Mouse (Mus musculus) naive thymus-derived CD4-positive, alpha-beta T cell, adult 2 months (primary cell): Measurements from ENCODE around the gene Gm11937.
"Not testable (repeated sequence)": the region's sequence is repeated elsewhere in the genome, so short reads cannot be mapped to it uniquely, and the experiment has no call there.

Experiments
- DNase-seq: peaks from one replicate; pipeline ENCODE4 v3.0.0-alpha.2; 2011; ENCODE audit warnings: low read depth

Gm11937 gene

GRCm38 (mm10) chr11:99610089-99610488 is at the start of gene Gm11937:
Gene Gm11937 (minus strand): TSS chr11:99610189.
- not testable (repeated sequence) for DNase-seq

- no peak for DNase-seq
Observed at GRCm38 (mm10) chr11:99659256-99659655, 49.3 kb upstream of the Gm11937 start.

GRCm38 (mm10) chr11:99658467-99659010 is 48.5 kb upstream of the Gm11937 start, which contains the start of gene Gm11563:
Gene Gm11563 (minus strand): TSS chr11:99658960.
- not testable (repeated sequence) for DNase-seq

- no peak for DNase-seq
Observed at GRCm38 (mm10) chr11:99657051-99657450, 47.1 kb upstream of the Gm11937 start.

- no peak for DNase-seq
Observed at GRCm38 (mm10) chr11:99650136-99650535, 40.1 kb upstream of the Gm11937 start, which contains the start of gene Gm11555. Gene Gm11555 (minus strand): TSS chr11:99650236.

GRCm38 (mm10) chr11:99646444-99646843 is 36.5 kb upstream of the Gm11937 start:
- DNase-seq: no peak

- DNase-seq: no peak
Observed at GRCm38 (mm10) chr11:99644351-99644750, 34.4 kb upstream of the Gm11937 start.

- not testable (repeated sequence) for DNase-seq
Observed at GRCm38 (mm10) chr11:99643635-99644139, 33.7 kb upstream of the Gm11937 start, which contains the start of gene Krtap4-7. Gene Krtap4-7 (minus strand): TSS chr11:99644089.

GRCm38 (mm10) chr11:99640926-99641325 is 30.9 kb upstream of the Gm11937 start:
- no peak for DNase-seq

GRCm38 (mm10) chr11:99637086-99637485 is 27.1 kb upstream of the Gm11937 start:
- DNase-seq: no peak

- no peak for DNase-seq
Observed at GRCm38 (mm10) chr11:99634653-99635134, 24.7 kb upstream of the Gm11937 start, which contains the start of gene Krtap4-2. Gene Krtap4-2 (minus strand): TSS chr11:99635084.

GRCm38 (mm10) chr11:99633293-99633692 is 23.3 kb upstream of the Gm11937 start:
- no peak for DNase-seq

- DNase-seq: no peak
Observed at GRCm38 (mm10) chr11:99630890-99631289, 20.9 kb upstream of the Gm11937 start.

- no peak for DNase-seq
Observed at GRCm38 (mm10) chr11:99628138-99628537, 18.1 kb upstream of the Gm11937 start, which contains the start of gene Krtap4-1. Gene Krtap4-1 (minus strand): TSS chr11:99628238.

GRCm38 (mm10) chr11:99620335-99620734 is 10.3 kb upstream of the Gm11937 start, which contains the start of gene Gm11562:
Gene Gm11562 (minus strand): TSS chr11:99620435.
- no peak for DNase-seq

GRCm38 (mm10) chr11:99614796-99615363 is 4.9 kb upstream of the Gm11937 start, which contains the start of gene Krtap2-4:
Gene Krtap2-4 (minus strand): TSS chr11:99614846.
- DNase-seq: no peak

GRCm38 (mm10) chr11:99609126-99609525 is 863 bp downstream of the Gm11937 start:
- no peak for DNase-seq

GRCm38 (mm10) chr11:99603208-99603607 is 6.8 kb downstream of the Gm11937 start, which contains the start of gene Gm11938:
Gene Gm11938 (minus strand): TSS chr11:99603308.
- not testable (repeated sequence) for DNase-seq

GRCm38 (mm10) chr11:99597742-99598141 is 12.2 kb downstream of the Gm11937 start, which contains the start of gene Krtap9-3:
Gene Krtap9-3 (minus strand): TSS chr11:99598105.
- not testable (repeated sequence) for DNase-seq

GRCm38 (mm10) chr11:99590981-99591380 is 19.0 kb downstream of the Gm11937 start, which contains the start of gene Krtap1-3:
Gene Krtap1-3 (minus strand): TSS chr11:99591339.
- DNase-seq: no peak

GRCm38 (mm10) chr11:99585096-99585495 is 24.9 kb downstream of the Gm11937 start:
- DNase-seq: no peak

- DNase-seq: no peak
Observed at GRCm38 (mm10) chr11:99583245-99583704, 26.7 kb downstream of the Gm11937 start, which contains the start of gene Krtap1-4. Gene Krtap1-4 (minus strand): TSS chr11:99583654.
